Mouse (Mus musculus) embryonic facial prominence, embryonic 14.5 days (tissue): ENCODE measurements around the gene Ppp1r16b. TPM values are rescaled to one million over a fixed set of nuclear protein-coding genes. Genes with fewer than 3 reads are reported as not detected.

Experiments used
- ATAC-seq: fragments of 200-750 bp; cut with Nextera tagmentation; 2 replicates; pipeline ENCODE4 v1.8.0; 2017; ENCODE audit warnings: low read depth, moderate number of reproducible peaks, moderate TSS enrichment
- DNase-seq: peaks from one replicate; pipeline ENCODE4 v3.0.0-alpha.2; 2015; ENCODE audit warnings: low spot score
- H3K27ac ChIP-seq: fragments of 300-500 bp; sonication (generic); replicated peaks from 2 replicates; pipeline ENCODE4 v1.5.1; 2014; ENCODE audit warnings: low read depth, mild to moderate bottlenecking, low read length, moderate library complexity
- H3K27me3 ChIP-seq: fragments of 300-500 bp; sonication (generic); replicated peaks from 2 replicates; pipeline ENCODE4 v1.6.1; 2014; ENCODE audit warnings: low read length; ENCODE audit not compliant: control insufficient read depth, insufficient read depth
- H3K36me3 ChIP-seq: fragments of 300-500 bp; sonication (generic); 2 replicates; pipeline ENCODE4 v1.6.1; 2014; ENCODE audit warnings: low read length, mixed read lengths; ENCODE audit not compliant: control insufficient read depth, insufficient read depth
- H3K4me1 ChIP-seq: fragments of 300-500 bp; sonication (generic); 2 replicates; pipeline ENCODE4 v1.6.1; 2014; ENCODE audit warnings: antibody characterized with exemption, low read length; ENCODE audit not compliant: control insufficient read depth, insufficient read depth
- H3K4me2 ChIP-seq: fragments of 300-500 bp; sonication (generic); 2 replicates; pipeline ENCODE4 v1.6.1; 2014; ENCODE audit warnings: low read depth, mild to moderate bottlenecking, low read length, moderate library complexity, mixed read lengths
- H3K4me3 ChIP-seq: fragments of 300-500 bp; sonication (generic); 2 replicates; pipeline ENCODE4 v1.5.1; 2014; ENCODE audit warnings: low read depth, mild to moderate bottlenecking, low read length
- H3K9ac ChIP-seq: fragments of 300-500 bp; sonication (generic); 2 replicates; pipeline ENCODE4 v1.6.1; 2014; ENCODE audit warnings: low read depth, mild to moderate bottlenecking, low read length, moderate library complexity, mixed read lengths
- H3K9me3 ChIP-seq: fragments of 300-500 bp; sonication (generic); 2 replicates; pipeline ENCODE4 v1.6.1; 2016; ENCODE audit warnings: low read length; ENCODE audit not compliant: control insufficient read depth
- WGBS: fragments of 180-500 bp; shearing (Covaris S2); extraction: QIAGEN DNeasy Blood & Tissue Kit; methylation state at CpG from one replicate; pipeline ENCODE4 v1.1.7; 2014; 5-methylcytosine and 5-hydroxymethylcytosine counted together
- polyA plus RNA-seq: library from polyadenylated mRNA; unstranded; fragments of >200 nt; fragmentation: Nextera tagmentation; extraction: Ambion mirVana; gene quantifications from 2 replicates; pipeline ENCODE4 v1.2.1, GENCODE M21; 2014

Ppp1r16b gene
- polyA plus RNA-seq, 1 experiment from 2014 or later, result 4.3 TPM

DNA sequence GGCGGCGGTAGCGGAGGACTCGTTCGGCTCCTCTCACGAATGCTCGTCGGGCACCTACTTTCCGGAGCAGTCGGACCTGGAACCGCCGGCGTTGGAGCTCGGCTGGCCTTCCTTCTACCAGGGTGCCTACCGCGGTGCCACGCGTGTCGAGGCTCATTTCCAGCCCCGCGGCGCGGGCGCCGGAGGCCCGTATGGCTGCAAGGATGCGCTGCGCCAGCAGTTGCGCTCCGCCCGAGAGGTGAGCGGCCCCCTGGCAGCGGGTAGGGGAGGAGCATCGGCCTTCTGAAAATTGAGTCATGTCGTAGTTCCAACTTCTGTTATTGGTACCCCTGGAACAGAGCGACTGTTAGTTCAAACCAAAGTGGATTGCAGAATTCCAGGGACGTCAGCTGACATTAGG is 103.2 kb downstream of the Ppp1r16b start:
- H3K4me1 ChIP-seq, result peaks cover 34% of the 10 kb centered on the region
- DNase-seq (peak; percentile 58), ATAC-seq (no peak; the same call in 1 of the 2 replicates)
- H3K4me2 ChIP-seq, result peak overlapping the region; percentile 97
- H3K27me3 ChIP-seq, result no peaks in the 10 kb centered on the region
- H3K9ac ChIP-seq, result peak overlapping the region; percentile 75
- peak overlapping the region; percentile 73 for H3K4me3 ChIP-seq
- under 1% methylated on average over 28 of the region's 37 CpGs for WGBS
- H3K27ac ChIP-seq, result peak overlapping the region; percentile 77
- H3K36me3 ChIP-seq, result no peaks in the 10 kb centered on the region
- no peaks in the 10 kb centered on the region for H3K9me3 ChIP-seq

DNA sequence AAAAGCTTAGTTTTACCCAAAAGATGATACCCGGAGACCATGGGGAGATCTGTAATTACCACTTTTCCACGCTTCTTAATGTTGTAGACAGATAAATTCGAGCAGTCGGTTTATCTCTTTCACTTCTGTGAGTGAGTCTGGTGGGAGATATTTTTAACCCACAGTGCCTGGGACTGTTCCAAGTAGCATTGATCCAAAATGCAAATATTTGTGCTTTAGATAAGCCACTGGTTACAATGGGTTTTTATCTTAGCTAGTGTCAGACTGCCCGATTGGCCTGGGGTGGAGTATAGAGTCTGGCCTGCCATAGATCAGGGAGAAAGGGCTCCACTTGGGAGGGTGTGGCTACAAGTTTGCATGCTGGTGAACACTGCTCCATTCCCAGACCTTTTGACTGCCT is 103.6 kb downstream of the Ppp1r16b start:
- Histone ChIP-seq H3K9ac (peak overlapping the region; percentile 75), H3K4me2 (peak overlapping the region; percentile 97), H3K4me3 (peak overlapping the region; percentile 73), H3K4me1 (peaks cover 34% of the 10 kb centered on the region), H3K27ac (no peak overlapping the region), H3K9me3 (no peaks in the 10 kb centered on the region), H3K36me3 (0 out of 2 replicates have a peak, but pooled peaks cover 4% of the 10 kb centered on the region), H3K27me3 (no peaks in the 10 kb centered on the region)
- DNase-seq (no peak), ATAC-seq (no peak)
- 4% methylated on average over 5 of the region's 5 CpGs for WGBS

DNA sequence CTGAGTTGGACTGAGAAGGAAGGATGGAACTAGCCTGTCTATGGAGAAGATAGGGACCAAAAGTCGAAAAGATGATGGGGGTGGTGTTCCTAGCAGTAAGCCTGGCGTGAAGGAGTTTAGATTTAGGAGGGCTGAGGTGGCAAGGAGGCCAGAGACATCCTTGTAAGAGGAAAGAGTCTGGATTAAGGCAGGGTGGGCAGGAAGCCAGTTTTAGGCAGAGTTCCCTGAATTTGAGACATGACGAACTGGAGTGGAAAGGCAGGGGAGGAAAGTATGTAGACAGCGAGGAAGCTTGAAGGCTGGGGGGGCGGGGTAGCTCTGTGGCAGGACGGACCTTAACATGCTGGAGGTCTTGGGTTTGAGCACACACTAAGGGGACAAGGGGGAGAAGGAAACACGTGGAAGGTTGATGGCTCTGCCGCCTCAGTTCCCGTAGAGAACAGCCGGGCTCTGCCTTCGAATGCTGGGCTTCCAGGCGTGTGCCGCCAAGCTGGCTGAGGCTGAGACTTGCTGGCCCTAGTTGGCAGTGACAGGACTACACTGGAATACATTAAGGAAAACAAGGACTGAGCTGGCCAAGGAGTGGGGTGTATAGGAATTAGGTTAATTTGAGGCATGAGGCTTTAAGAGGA is 105.0 kb downstream of the Ppp1r16b start:
- Histone ChIP-seq H3K4me1 (peaks cover 34% of the 10 kb centered on the region), H3K9ac (peak overlapping the region; percentile 37; the same call in 1 of the 2 replicates), H3K4me3 (peak overlapping the region; percentile 73), H3K27me3 (no peaks in the 10 kb centered on the region), H3K4me2 (peak overlapping the region; percentile 97), H3K36me3 (0 out of 2 replicates have a peak, but pooled peaks cover 5% of the 10 kb centered on the region), H3K9me3 (no peaks in the 10 kb centered on the region), H3K27ac (no peak overlapping the region; the same call in 1 of the 2 replicates)
- DNase-seq (peak; percentile 85), ATAC-seq (no peak)
- WGBS, result 18% methylated on average over 13 of the region's 13 CpGs

DNA sequence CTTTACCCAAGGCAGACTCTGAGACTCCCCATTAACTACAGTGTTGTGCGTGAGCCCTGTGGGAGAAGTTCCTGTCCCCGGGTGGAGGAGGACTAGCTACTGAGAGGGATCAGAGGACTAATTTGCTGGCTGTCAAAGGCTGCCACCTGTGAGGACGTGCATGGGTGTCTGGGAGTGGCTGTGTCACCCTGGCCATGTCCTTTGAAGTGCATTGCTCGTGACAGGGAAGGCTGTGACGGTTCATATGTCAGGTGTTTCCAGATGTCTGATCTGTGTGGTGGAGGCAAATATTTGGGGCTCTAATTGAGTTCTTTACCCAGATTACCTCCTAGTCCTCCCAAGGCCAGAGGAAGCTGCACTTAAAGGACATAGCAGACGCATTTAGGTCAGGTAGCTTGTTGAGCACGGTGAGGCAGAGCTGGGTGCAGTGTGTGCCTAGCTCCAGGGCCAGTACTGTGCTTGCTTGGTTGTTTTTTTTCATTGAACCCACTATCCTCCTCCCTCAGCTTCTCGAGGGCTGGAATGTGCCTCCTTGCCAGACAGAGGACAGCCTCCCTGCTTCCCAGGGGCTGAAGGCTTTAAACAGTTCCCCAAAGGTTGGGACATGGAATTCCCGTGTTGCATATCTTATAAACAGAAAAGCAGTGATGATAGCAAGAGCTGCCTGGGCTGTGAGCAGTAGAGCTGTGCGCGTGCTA is 106.0 kb downstream of the Ppp1r16b start:
- Histone ChIP-seq H3K27me3 (no peaks in the 10 kb centered on the region), H3K4me3 (0 out of 2 replicates have a peak overlapping the region, but pooled peaks have one; percentile 73), H3K4me1 (peaks cover 34% of the 10 kb centered on the region), H3K27ac (no peak overlapping the region), H3K36me3 (0 out of 2 replicates have a peak, but pooled peaks cover 5% of the 10 kb centered on the region), H3K4me2 (peak overlapping the region; percentile 97), H3K9ac (no peak overlapping the region), H3K9me3 (no peaks in the 10 kb centered on the region)
- 46% methylated on average over 11 of the region's 11 CpGs for WGBS
- ATAC-seq, result no peak
- no peak for DNase-seq

DNA sequence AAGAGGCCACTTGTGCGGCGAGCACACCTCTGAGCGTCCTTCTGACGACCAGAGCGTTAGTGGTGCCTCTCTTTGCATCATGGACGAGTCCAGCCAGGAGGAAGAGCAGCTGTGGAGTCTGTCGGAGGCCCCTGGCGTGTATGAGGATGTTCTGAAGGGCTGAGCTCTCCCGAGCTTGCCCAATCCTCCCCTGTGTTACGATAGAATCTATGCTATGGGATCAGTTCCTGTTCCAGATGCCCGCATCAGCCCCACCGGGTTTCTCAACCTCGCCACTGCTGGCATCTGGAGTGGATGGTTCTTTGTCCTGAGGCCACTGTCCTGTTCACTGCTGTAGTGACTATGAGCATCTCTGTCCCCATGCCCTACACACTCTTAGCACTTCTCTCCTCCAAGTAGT is 107.6 kb downstream of the Ppp1r16b start:
- no peaks in the 10 kb centered on the region for H3K27me3 ChIP-seq
- 89% methylated on average over 13 of the region's 13 CpGs for whole genome bisulfite sequencing
- ATAC-seq (no peak), DNase-seq (no peak)
- no peak overlapping the region for H3K4me3 ChIP-seq
- no peaks in the 10 kb centered on the region for H3K9me3 ChIP-seq
- no peak overlapping the region for H3K27ac ChIP-seq
- peaks cover 48% of the 10 kb centered on the region for H3K4me1 ChIP-seq
- H3K4me2 ChIP-seq, result no peak overlapping the region
- no peak overlapping the region for H3K9ac ChIP-seq
- 0 out of 2 replicates have a peak, but pooled peaks cover 5% of the 10 kb centered on the region for H3K36me3 ChIP-seq

DNA sequence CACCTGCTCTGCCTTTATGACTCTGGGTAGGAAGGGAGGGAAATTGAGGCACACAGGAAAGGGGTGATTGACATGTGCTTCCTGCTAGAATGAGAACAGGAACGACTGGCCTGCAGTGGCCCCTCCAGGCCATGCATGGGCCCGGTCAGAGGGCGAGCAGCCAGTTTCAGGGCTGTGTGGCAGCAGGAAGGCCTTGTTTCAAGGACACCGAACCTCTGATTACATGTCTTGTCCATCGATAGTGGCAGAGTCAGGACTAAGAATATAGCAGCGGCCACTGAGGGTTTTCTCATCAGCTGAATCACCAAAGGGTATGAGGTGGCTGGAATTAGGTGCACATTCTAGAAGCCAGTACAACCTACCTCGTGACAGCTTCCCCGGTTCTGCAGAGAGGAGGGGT is 109.7 kb downstream of the Ppp1r16b start:
- no peak for DNase-seq
- peaks cover 13% of the 10 kb centered on the region; the same call in 1 of the 2 replicates for H3K36me3 ChIP-seq
- H3K9ac ChIP-seq, result no peak overlapping the region
- H3K4me2 ChIP-seq, result no peak overlapping the region
- H3K27me3 ChIP-seq, result no peaks in the 10 kb centered on the region
- no peak overlapping the region for H3K4me3 ChIP-seq
- peaks cover 41% of the 10 kb centered on the region for H3K4me1 ChIP-seq
- ATAC-seq, result no peak
- no peak overlapping the region for H3K27ac ChIP-seq
- H3K9me3 ChIP-seq, result no peaks in the 10 kb centered on the region
- 70% methylated on average over 8 of the region's 8 CpGs for WGBS

DNA sequence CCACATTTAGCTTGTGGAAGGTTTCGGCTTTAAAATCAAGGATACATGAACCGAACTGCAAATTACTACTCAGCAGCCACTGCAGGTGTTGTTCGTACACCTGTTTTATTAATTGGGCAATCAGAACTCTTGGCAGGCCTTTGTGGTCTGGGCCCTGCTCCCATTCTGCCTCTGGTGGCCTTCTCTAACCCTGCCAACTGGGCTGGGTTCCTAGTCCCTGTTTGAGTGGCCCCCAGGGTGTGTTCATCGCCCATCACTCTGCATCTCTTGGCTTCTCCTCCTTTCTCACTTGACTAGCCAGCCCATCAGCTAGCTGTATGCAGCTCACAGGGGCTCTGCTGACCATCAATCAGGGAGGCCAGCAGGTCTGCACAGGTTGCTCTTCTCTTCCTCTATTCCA is 111.5 kb downstream of the Ppp1r16b start:
- H3K4me3 ChIP-seq, result no peak overlapping the region
- H3K36me3 ChIP-seq, result peaks cover 31% of the 10 kb centered on the region
- ATAC-seq (no peak), DNase-seq (no peak)
- 81% methylated on average over 4 of the region's 4 CpGs for WGBS
- H3K4me2 ChIP-seq, result no peak overlapping the region
- no peak overlapping the region for H3K27ac ChIP-seq
- H3K4me1 ChIP-seq, result peaks cover 23% of the 10 kb centered on the region
- no peaks in the 10 kb centered on the region for H3K27me3 ChIP-seq
- H3K9me3 ChIP-seq, result no peaks in the 10 kb centered on the region
- no peak overlapping the region for H3K9ac ChIP-seq

DNA sequence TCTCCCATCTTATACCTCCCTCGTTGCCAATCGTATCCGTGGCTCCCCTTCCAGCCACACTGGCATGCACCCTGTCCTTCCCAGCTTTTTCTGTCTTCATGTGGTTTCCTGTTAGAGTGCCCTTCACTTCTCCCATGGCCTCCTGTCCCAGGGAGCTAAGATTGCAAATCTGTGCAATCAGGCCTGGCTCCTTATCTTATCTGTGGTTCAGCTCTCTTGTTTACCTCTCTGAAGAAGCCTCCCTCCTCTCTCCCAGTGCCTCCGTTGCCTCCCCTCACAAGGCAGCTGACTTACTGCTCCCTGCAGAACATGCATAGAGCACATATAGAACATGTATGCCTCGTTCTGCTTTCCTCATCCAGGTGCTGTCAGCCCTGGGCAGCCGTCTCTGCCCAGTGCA is 112.3 kb downstream of the Ppp1r16b start:
- H3K36me3 ChIP-seq, result peaks cover 37% of the 10 kb centered on the region
- no peak overlapping the region for H3K9ac ChIP-seq

More for the DNA sequence above, 112.3 kb downstream of the Ppp1r16b start:
- Histone ChIP-seq H3K4me1 (peaks cover 20% of the 10 kb centered on the region), H3K27ac (no peak overlapping the region), H3K4me2 (no peak overlapping the region), H3K4me3 (no peak overlapping the region), H3K9me3 (no peaks in the 10 kb centered on the region), H3K27me3 (no peaks in the 10 kb centered on the region)
- 70% methylated on average over 6 of the region's 6 CpGs for WGBS
- DNase-seq (no peak), ATAC-seq (no peak)
